Mouse (Mus musculus) liver, postnatal 0 days (tissue): ENCODE measurements around the gene Cnot4.

Source experiments
- CTCF ChIP-seq: sonication (generic); IDR thresholded peaks from 2 replicates; pipeline ENCODE4 v1.5.1; 2016; ENCODE audit warnings: antibody characterized with exemption, low read depth
- EP300 ChIP-seq: IDR thresholded peaks from 2 replicates; pipeline ENCODE4 v1.6.1; 2016; ENCODE audit warnings: antibody characterized with exemption, low read depth, mild to moderate bottlenecking

GRCm38 (mm10) chr6:35016624-35017023, 116.9 kb downstream of the Cnot4 start:
- TF ChIP-seq CTCF (no peak), EP300 (no peak)
